8 mouse cellular contexts compared by ENCODE assay signal in the genomic region with DNA sequence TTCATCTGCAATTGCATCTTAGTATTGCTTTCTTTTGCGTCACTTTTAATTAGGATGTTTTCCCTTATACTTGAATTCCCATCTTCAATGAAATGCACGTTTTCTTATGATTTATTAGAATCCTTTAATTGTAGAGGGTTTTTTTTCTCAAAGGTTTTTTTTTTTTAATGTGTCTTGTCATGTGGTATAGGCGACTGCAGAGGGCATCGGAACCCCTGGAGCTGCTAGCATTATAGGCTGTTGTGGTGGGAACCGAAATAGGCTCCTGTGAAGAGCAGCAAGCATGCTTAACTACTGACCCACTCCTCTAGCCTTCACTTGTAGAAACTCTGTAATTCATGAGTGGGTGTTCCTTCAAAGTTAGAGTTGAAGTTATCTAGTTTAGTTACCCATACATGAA. TPM values are rescaled to one million over a fixed set of nuclear protein-coding genes. Genes with fewer than 3 reads are reported as not detected.
A peak's percentile ranks its signal among the peaks of the same experiment; 100 is the strongest.
DNase-seq lines count a peak whose midpoint lies in the region; ATAC-seq and TF ChIP-seq lines count a peak whose summit lies in the region.

No protein-coding gene starts in this region.

- peak overlapping the region; percentile 89 for H3K4me3 ChIP-seq in lung, postnatal 0 days (ENCODE audit: low read depth, low read length)
- H3K4me3 ChIP-seq in intestine, embryonic 16.5 days (ENCODE audit: low read length), result peak overlapping the region; percentile 100
- H3K4me3 ChIP-seq in neural tube, embryonic 14.5 days (ENCODE audit: low read depth, low read length), result peak overlapping the region; percentile 100

- no peaks in the 10 kb centered on the region for H3K27me3 ChIP-seq in lung, postnatal 0 days (replicated peaks; ENCODE audit: insufficient read depth, low read length)
- no peaks in the 10 kb centered on the region for H3K27me3 ChIP-seq in intestine, embryonic 16.5 days (replicated peaks; ENCODE audit: control insufficient read depth, insufficient read depth, low read length)
- H3K27me3 ChIP-seq in neural tube, embryonic 14.5 days (ENCODE audit: control insufficient read depth, insufficient read depth, low read length), result no peaks in the 10 kb centered on the region

- no peaks in the 10 kb centered on the region for H3K9me3 ChIP-seq in lung, postnatal 0 days (ENCODE audit: low read length)
- H3K9me3 ChIP-seq in intestine, embryonic 16.5 days (ENCODE audit: control insufficient read depth, low read length), result no peaks in the 10 kb centered on the region
- no peaks in the 10 kb centered on the region for H3K9me3 ChIP-seq in neural tube, embryonic 14.5 days (ENCODE audit: control insufficient read depth, low read length)

- peak overlapping the region; percentile 57 for H3K4me2 ChIP-seq in lung, postnatal 0 days (replicated peaks; ENCODE audit: low read depth, low read length)
- H3K4me2 ChIP-seq in intestine, embryonic 16.5 days (ENCODE audit: low read depth, low read length), result peak overlapping the region; percentile 75
- peak overlapping the region; percentile 64 for H3K4me2 ChIP-seq in neural tube, embryonic 14.5 days (ENCODE audit: low read depth, low read length)

- H3K27ac ChIP-seq in lung, postnatal 0 days (ENCODE audit: low read length), result peak overlapping the region; percentile 99; the same call in 1 of the 2 replicates
- no peak overlapping the region for H3K27ac ChIP-seq in intestine, embryonic 16.5 days (ENCODE audit: low read length)
- H3K27ac ChIP-seq in neural tube, embryonic 14.5 days (ENCODE audit: low read depth, low read length), result no peak overlapping the region; the same call in 1 of the 2 replicates

- 6% methylated on average over 5 of the region's 5 CpGs for WGBS in lung, postnatal 0 days
- 12% methylated on average over 5 of the region's 5 CpGs for WGBS in intestine, embryonic 16.5 days
- 14% methylated on average over 5 of the region's 5 CpGs for WGBS in neural tube, embryonic 14.5 days

- ATAC-seq in lung, postnatal 0 days, result no peak
- ATAC-seq in intestine, embryonic 16.5 days, result no peak
- no peak for ATAC-seq in neural tube, embryonic 14.5 days (ENCODE audit: low read depth)
- ATAC-seq in cerebellum, adult (ENCODE audit: insufficient number of reproducible peaks, low FRiP score, low TSS enrichment), result no peak

- H3K36me3 ChIP-seq in lung, postnatal 0 days (ENCODE audit: insufficient read depth, low read length), result no peaks in the 10 kb centered on the region
- H3K36me3 ChIP-seq in intestine, embryonic 16.5 days (ENCODE audit: control insufficient read depth, insufficient read depth, low read length), result no peaks in the 10 kb centered on the region
- no peaks in the 10 kb centered on the region for H3K36me3 ChIP-seq in neural tube, embryonic 14.5 days (ENCODE audit: control insufficient read depth, insufficient read depth, low read length)

- no peak for TF ChIP-seq CTCF in lung, postnatal 0 days (IDR thresholded peaks at IDR 0.05)

- TF ChIP-seq EP300 in lung, postnatal 0 days (IDR thresholded peaks at IDR 0.05), result no peak

- peak; percentile 34 for DNase-seq in lung, postnatal 0 days (ENCODE audit: low spot score)
- DNase-seq in lung, postnatal 10 days, result no peak
- DNase-seq in embryo, embryonic 10.5 days (ENCODE audit: low spot score), result peak; percentile 39
- DNase-seq in urinary bladder, postnatal 25 days (ENCODE audit: low spot score), result no peak
- DNase-seq in thymus, adult 18-20 months, result no peak

- peaks cover 6% of the 10 kb centered on the region; the same call in 1 of the 2 replicates for H3K4me1 ChIP-seq in lung, postnatal 0 days (ENCODE audit: insufficient read depth, low read depth, low read length)
- H3K4me1 ChIP-seq in intestine, embryonic 16.5 days (ENCODE audit: control insufficient read depth, insufficient read depth, low read length), result peaks cover 24% of the 10 kb centered on the region
- peaks cover 11% of the 10 kb centered on the region for H3K4me1 ChIP-seq in neural tube, embryonic 14.5 days (ENCODE audit: control insufficient read depth, insufficient read depth, low read length)

- H3K9ac ChIP-seq in lung, postnatal 0 days (replicated peaks; ENCODE audit: low read depth), result peak overlapping the region; percentile 95
- H3K9ac ChIP-seq in intestine, embryonic 16.5 days (ENCODE audit: low read depth, low read length), result 0 out of 2 replicates have a peak overlapping the region, but pooled peaks have one; percentile 22
- 0 out of 2 replicates have a peak overlapping the region, but pooled peaks have one; percentile 98 for H3K9ac ChIP-seq in neural tube, embryonic 14.5 days (replicated peaks; ENCODE audit: low read depth, low read length)

RNA-seq across cellular contexts. Expression of gene Bnip2, which starts 1.1 kb away (rescaled TPM):
- 130 and 131 TPM in 2 replicates for polyA plus RNA-seq in lung, postnatal 0 days (2015; fragmentation: Nextera tagmentation; extraction: Ambion mirVana)
- polyA plus RNA-seq in intestine, embryonic 16.5 days (2015; fragmentation: Nextera tagmentation; extraction: Ambion mirVana), result 54.9 and 60.0 TPM in 2 replicates
- polyA plus RNA-seq in neural tube, embryonic 14.5 days (2014; fragmentation: Nextera tagmentation; extraction: Ambion mirVana), result 57.4 and 75.1 TPM in 2 replicates

RNA-seq across cellular contexts. Expression of gene Gtf2a2, which starts 22.0 kb away (rescaled TPM):
- 126 and 142 TPM in 2 replicates for polyA plus RNA-seq in lung, postnatal 0 days (2015; fragmentation: Nextera tagmentation; extraction: Ambion mirVana)
- polyA plus RNA-seq in intestine, embryonic 16.5 days (2015; fragmentation: Nextera tagmentation; extraction: Ambion mirVana), result 139 and 151 TPM in 2 replicates
- 229 and 238 TPM in 2 replicates for polyA plus RNA-seq in neural tube, embryonic 14.5 days (2014; fragmentation: Nextera tagmentation; extraction: Ambion mirVana)

RNA-seq across cellular contexts. Expression of gene Gcnt3, which starts 47.5 kb away (rescaled TPM):
- not detected in 2 replicates for polyA plus RNA-seq in lung, postnatal 0 days (2015; fragmentation: Nextera tagmentation; extraction: Ambion mirVana)
- 12.7 and 13.0 TPM in 2 replicates for polyA plus RNA-seq in intestine, embryonic 16.5 days (2015; fragmentation: Nextera tagmentation; extraction: Ambion mirVana)
- polyA plus RNA-seq in neural tube, embryonic 14.5 days (2014; fragmentation: Nextera tagmentation; extraction: Ambion mirVana), result not detected in 2 replicates

Comparison
In these comparisons a context has a peak if more than half of its experiments do, and no peak if none do; other contexts are left out.
1. DNase-seq: peak in lung, postnatal 0 days (single experiment) and embryo, embryonic 10.5 days (single experiment); none in lung, postnatal 10 days (single experiment), urinary bladder, postnatal 25 days (single experiment) and thymus, adult 18-20 months (0 of 2).
2. H3K9ac ChIP-seq: peak in every context shown above with its lines; median percentile 98 in neural tube, embryonic 14.5 days; 95 in lung, postnatal 0 days; 22 in intestine, embryonic 16.5 days.
3. RNA of gene Gcnt3, which starts 47.5 kb away (polyA plus RNA-seq): 12.7 to 13.0 TPM in intestine, embryonic 16.5 days; not detected in lung, postnatal 0 days and not detected in neural tube, embryonic 14.5 days; every median in the first group is over 10 times any median in the second.
4. Peak in every context shown above with its lines, with median percentiles within 50 percentile points of each other: H3K4me2 ChIP-seq and H3K4me3 ChIP-seq.